Mouse (Mus musculus) MEL (cell line): ENCODE measurements around the gene Tbcd. TPM values are rescaled to one million over a fixed set of nuclear protein-coding genes. Genes with fewer than 3 reads are reported as not detected.
A peak's percentile ranks its signal among the peaks of the same experiment; 100 is the strongest.

Source experiments
- DNase-seq: peaks from one replicate; pipeline ENCODE4 v3.0.0; 2011; ENCODE audit warnings: low read depth, low spot score
- H3K27ac ChIP-seq: 2 replicates; pipeline ENCODE4 v1.5.1; 2012; ENCODE audit warnings: low read depth, mild to moderate bottlenecking, control low read depth, low read length, moderate library complexity; ENCODE audit not compliant: control insufficient read depth
- H3K27me3 ChIP-seq, 2 experiments: fragments of 150-350 bp in 1 of 2; sonication (generic) in 1 of 2; 2 replicates each; pipeline ENCODE4 v1.6.1; 2012; ENCODE audit warnings: low read length in 2 of 2, mild to moderate bottlenecking in 2 of 2, improper control_type of control experiment in 1 of 2, moderate library complexity in 1 of 2; ENCODE audit not compliant: insufficient read depth in 2 of 2, control insufficient read depth in 1 of 2
- H3K36me3 ChIP-seq, 2 experiments: 2 replicates each; pipeline ENCODE4 v1.6.1; 2012 to 2014; ENCODE audit warnings: low read length in 2 of 2, improper control_type of control experiment in 1 of 2, inconsistent platforms in 1 of 2, mild to moderate bottlenecking in 1 of 2; ENCODE audit not compliant: insufficient read depth in 2 of 2, control insufficient read depth in 1 of 2
- H3K4me1 ChIP-seq, 2 experiments: fragments of 150-350 bp in 1 of 2; sonication (generic) in 1 of 2; 2 replicates each; pipeline ENCODE4 v1.6.1; 2012; ENCODE audit warnings: low read length in 2 of 2, improper control_type of control experiment in 1 of 2, mild to moderate bottlenecking in 1 of 2; ENCODE audit not compliant: insufficient read depth in 2 of 2, control insufficient read depth in 1 of 2
- H3K4me3 ChIP-seq, 2 experiments: fragments of 150-350 bp in 1 of 2; sonication (generic) in 1 of 2; 2 replicates each; pipeline ENCODE4 v1.5.1; 2012; ENCODE audit warnings: low read depth in 2 of 2, low read length in 2 of 2, mild to moderate bottlenecking in 2 of 2, moderate library complexity in 2 of 2, control low read depth in 1 of 2, improper control_type of control experiment in 1 of 2; ENCODE audit not compliant: control insufficient read depth in 1 of 2, insufficient read depth in 1 of 2
- H3K79me2 ChIP-seq: 2 replicates; pipeline ENCODE4 v1.6.1; 2012; ENCODE audit warnings: mild to moderate bottlenecking, low read length, moderate library complexity; ENCODE audit not compliant: control insufficient read depth, poor library complexity, insufficient read depth
- H3K9ac ChIP-seq: 2 replicates; pipeline ENCODE4 v1.6.1; 2012; ENCODE audit warnings: low read depth, mild to moderate bottlenecking, control low read depth, low read length, moderate library complexity; ENCODE audit not compliant: control insufficient read depth, poor library complexity, severe bottlenecking
- H3K9me3 ChIP-seq: fragments of 150-350 bp; sonication (generic); replicated peaks from 2 replicates; pipeline ENCODE4 v1.6.1; 2012; ENCODE audit warnings: mild to moderate bottlenecking, low read length, improper control_type of control experiment, moderate library complexity; ENCODE audit not compliant: insufficient read depth
- E2F4 ChIP-seq: IDR thresholded peaks from 2 replicates; pipeline ENCODE4 v1.6.1; 2011; ENCODE audit warnings: low read depth, low read length, improper control_type of control experiment, borderline replicate concordance
- HCFC1 ChIP-seq: IDR thresholded peaks from 2 replicates; pipeline ENCODE4 v1.6.1; 2012; ENCODE audit warnings: low read depth, mild to moderate bottlenecking, inconsistent platforms, low read length, improper control_type of control experiment, moderate library complexity
- KAT2A ChIP-seq: conservative IDR thresholded peaks from 2 replicates; pipeline ENCODE4 v1.6.1; 2012; ENCODE audit warnings: low read depth, low read length, improper control_type of control experiment, inconsistent platforms
- MAFK ChIP-seq: IDR thresholded peaks from 2 replicates; pipeline ENCODE4 v1.6.1; 2011; ENCODE audit warnings: low read depth, mild to moderate bottlenecking, low read length, improper control_type of control experiment, borderline replicate concordance
- MAX ChIP-seq: IDR thresholded peaks from 2 replicates; pipeline ENCODE4 v1.6.1; 2011; ENCODE audit warnings: low read length, improper control_type of control experiment
- MEF2A ChIP-seq: IDR thresholded peaks from 2 replicates; pipeline ENCODE4 v1.6.1; 2014; ENCODE audit warnings: low read depth, mild to moderate bottlenecking, inconsistent platforms, low read length, improper control_type of control experiment; ENCODE audit not compliant: poor library complexity, insufficient replicate concordance, severe bottlenecking; ENCODE audit errors: extremely low read depth
- MYB ChIP-seq: IDR thresholded peaks from 2 replicates; pipeline ENCODE4 v1.6.1; 2011; ENCODE audit warnings: mild to moderate bottlenecking, low read depth, low read length, improper control_type of control experiment
- NELFE ChIP-seq: IDR thresholded peaks from 2 replicates; pipeline ENCODE4 v1.6.1; 2011; ENCODE audit warnings: low read depth, low read length, improper control_type of control experiment
- NRF1 ChIP-seq: IDR thresholded peaks from 2 replicates; pipeline ENCODE4 v1.6.1; 2014; ENCODE audit warnings: low read depth, mild to moderate bottlenecking, inconsistent platforms, low read length, improper control_type of control experiment, moderate library complexity; ENCODE audit not compliant: poor library complexity, insufficient read depth, severe bottlenecking
- TAL1 ChIP-seq: IDR thresholded peaks from 2 replicates; pipeline ENCODE4 v1.6.1; 2012; ENCODE audit warnings: mild to moderate bottlenecking, inconsistent platforms, low read length, moderate library complexity, mixed read lengths
- USF2 ChIP-seq, 2 experiments: IDR thresholded peaks; 2 replicates each; pipeline ENCODE4 v1.6.1; 2011 to 2012; ENCODE audit warnings: improper control_type of control experiment in 2 of 2, low read length in 2 of 2, borderline replicate concordance in 1 of 2, inconsistent platforms in 1 of 2, low read depth in 1 of 2, mild to moderate bottlenecking in 1 of 2; ENCODE audit not compliant: insufficient read depth in 1 of 2
- polyA plus RNA-seq, 2 experiments: library from polyadenylated mRNA; stranded (reverse) in 1 of 2; unstranded in 1 of 2; fragments of >175 nt in 1 of 2; fragments of >200 nt in 1 of 2; gene quantifications; 2 replicates each; pipeline versions ENCODE4 v1.2.1 to v1.2.4; 2012; ENCODE audit warnings: low replicate concordance in 2 of 2, low read depth in 1 of 2; ENCODE audit not compliant: insufficient read length in 2 of 2, insufficient read depth in 1 of 2, missing spikeins in 1 of 2
- total RNA-seq: library from RNA; depleted of rRNA; stranded (reverse); fragments of 300-350 nt; gene quantifications from 2 replicates; pipeline ENCODE4 v1.2.3, GENCODE M21; 2012

Gene Tbcd
- total and polyA plus RNA-seq, 3 experiments: 50.0 to 65.3 TPM; not detected in 1

DNA sequence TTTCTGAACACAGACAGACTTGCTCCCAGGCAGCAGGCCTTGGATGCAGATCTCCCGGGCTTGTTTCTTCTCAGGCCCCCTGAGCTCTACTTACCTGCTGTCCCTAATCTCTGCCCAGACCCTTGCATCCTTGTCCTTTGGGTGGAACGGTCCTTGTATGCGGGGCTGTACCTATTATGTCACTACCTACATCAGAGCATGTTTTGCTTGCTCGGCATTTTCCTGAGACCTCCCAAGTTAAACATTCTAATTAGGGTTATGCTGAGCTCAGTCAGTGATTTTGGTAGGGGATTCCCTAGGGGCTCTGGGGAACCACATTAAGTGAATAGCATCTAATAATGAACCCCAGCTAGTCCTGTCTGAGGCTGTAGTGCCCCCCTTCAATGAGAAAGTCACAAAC, 173.3 kb downstream of the Tbcd start:
- Histone ChIP-seq H3K36me3 (peaks cover 0 to 2% of the 10 kb centered on the region in 2 experiments; a peak in 1 of 4 replicates), H3K79me2 (no peaks in the 10 kb centered on the region), H3K4me3 (no peak overlapping the region), H3K27me3 (no peaks in the 10 kb centered on the region), H3K9ac (no peak overlapping the region), H3K4me1 (no peaks in the 10 kb centered on the region), H3K27ac (no peak overlapping the region), H3K9me3 (no peaks in the 10 kb centered on the region)
- DNase-seq: no peak
- no peak for TF ChIP-seq NELFE
- no peak for TF ChIP-seq MAX
- TF ChIP-seq NRF1: no peak
- peak; percentile 71 for TF ChIP-seq MAFK
- no peak for TF ChIP-seq E2F4
- TF ChIP-seq USF2 (IDR thresholded peaks at IDR 0.05; ENCODE audit: borderline replicate concordance in 1 of 2, insufficient read depth in 1 of 2, low read depth in 1 of 2, low read length in 2 of 2): no peak

DNA sequence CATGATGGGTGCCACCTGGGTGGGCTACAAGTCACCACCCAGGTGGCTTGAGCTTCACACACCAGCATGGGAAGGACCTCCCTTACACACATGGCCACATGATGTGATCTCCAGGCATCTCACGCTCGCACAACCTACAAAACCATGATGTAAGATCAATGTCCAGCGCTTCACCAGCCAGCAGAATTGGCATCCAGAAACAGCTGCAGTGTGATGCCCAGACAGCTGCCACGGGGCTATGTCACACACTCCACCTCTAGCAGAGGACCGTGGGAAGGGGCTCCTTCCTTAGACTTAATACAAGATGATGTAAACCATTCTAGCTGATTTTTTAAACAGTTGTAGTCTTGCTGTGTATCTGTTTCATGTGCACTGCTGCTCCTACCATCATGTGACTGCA, 175.8 kb downstream of the Tbcd start:
- Histone ChIP-seq H3K9me3 (no peaks in the 10 kb centered on the region), H3K79me2 (no peaks in the 10 kb centered on the region), H3K4me3 (no peak overlapping the region), H3K4me1 (no peaks in the 10 kb centered on the region), H3K9ac (no peak overlapping the region), H3K27ac (no peak overlapping the region), H3K27me3 (no peaks in the 10 kb centered on the region), H3K36me3 (no peaks in the 10 kb centered on the region; a peak in 1 of 4 replicates)
- no peak for DNase-seq
- TF ChIP-seq TAL1 (no peak), HCFC1 (no peak)

DNA sequence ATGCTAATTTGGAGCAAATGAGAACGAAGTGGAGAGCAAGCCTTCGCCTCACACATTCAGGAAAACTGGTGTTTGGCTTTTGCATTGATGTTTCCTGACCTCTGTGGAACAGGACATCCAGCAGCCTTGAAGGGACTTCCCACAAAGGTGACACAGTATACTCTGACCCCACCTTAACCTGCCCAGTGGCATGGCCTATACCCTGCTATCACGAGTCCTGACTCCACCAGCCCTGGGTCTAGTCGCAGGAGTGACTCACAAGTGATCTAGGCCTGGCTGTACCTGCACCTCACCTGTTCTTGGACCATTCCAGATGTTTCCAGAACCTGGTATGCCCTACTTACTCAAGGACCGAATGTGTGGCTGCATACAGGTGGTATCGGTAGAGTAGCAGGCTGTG, 177.8 kb downstream of the Tbcd start:
- no peak for DNase-seq
- Histone ChIP-seq H3K79me2 (no peaks in the 10 kb centered on the region), H3K36me3 (no peaks in the 10 kb centered on the region), H3K9me3 (no peaks in the 10 kb centered on the region), H3K4me3 (no peak overlapping the region), H3K4me1 (no peaks in the 10 kb centered on the region), H3K27ac (no peak overlapping the region), H3K27me3 (no peaks in the 10 kb centered on the region), H3K9ac (no peak overlapping the region)
- TF ChIP-seq MEF2A (no peak), MYB (no peak), NRF1 (no peak), MAFK (no peak), KAT2A (no peak)
